Mouse (Mus musculus) forebrain, embryonic 10.5 days (tissue): ENCODE data around the gene Samd4b. TPM values are rescaled to one million over a fixed set of nuclear protein-coding genes. Genes with fewer than 3 reads are reported as not detected.
"Not testable (repeated sequence)": the region's sequence is repeated elsewhere in the genome, so short reads cannot be mapped to it uniquely, and the experiment has no call there.

Experiments used
- DNase-seq: peaks from one replicate; pipeline ENCODE4 v3.0.0-alpha.2; 2017; ENCODE audit warnings: low spot score; ENCODE audit errors: extremely low spot score
- H3K27ac ChIP-seq: fragments of 300-500 bp; sonication (generic); 2 replicates; pipeline ENCODE4 v1.5.1; 2016; ENCODE audit warnings: mild to moderate bottlenecking
- H3K27me3 ChIP-seq: fragments of 300-500 bp; sonication (generic); 2 replicates; pipeline ENCODE4 v1.6.1; 2016; ENCODE audit warnings: mild to moderate bottlenecking; ENCODE audit not compliant: poor library complexity, severe bottlenecking
- H3K36me3 ChIP-seq: fragments of 300-500 bp; sonication (generic); replicated peaks from 2 replicates; pipeline ENCODE4 v1.6.1; 2016; ENCODE audit warnings: mild to moderate bottlenecking, moderate library complexity
- H3K4me1 ChIP-seq: fragments of 300-500 bp; sonication (generic); 2 replicates; pipeline ENCODE4 v1.6.1; 2016
- H3K4me3 ChIP-seq: fragments of 300-500 bp; sonication (generic); 2 replicates; pipeline ENCODE4 v1.5.1; 2016; ENCODE audit warnings: mild to moderate bottlenecking, moderate library complexity
- H3K9me3 ChIP-seq: fragments of 300-500 bp; sonication (generic); 2 replicates; pipeline ENCODE4 v1.6.1; 2016; ENCODE audit warnings: mild to moderate bottlenecking, moderate library complexity
- WGBS: fragments of 180-500 bp; shearing (Covaris S2); methylation state at CpG from one replicate; pipeline ENCODE4 v1.1.7; 2016; 5-methylcytosine and 5-hydroxymethylcytosine counted together
- polyA plus RNA-seq: library from polyadenylated mRNA; unstranded; fragments of >200 nt; fragmentation: Nextera tagmentation; extraction: Ambion mirVana; gene quantifications from 2 replicates; pipeline ENCODE4 v1.2.1, GENCODE M21; 2016

Samd4b gene
- polyA plus RNA-seq, 1 experiment from 2014 or later, result 29.9 TPM

GRCm38 (mm10) chr7:28387384-28387783 lies 210.6 kb downstream of the Samd4b start:
- not testable (repeated sequence) for H3K9me3 ChIP-seq, H3K27ac ChIP-seq, H3K27me3 ChIP-seq, H3K4me3 ChIP-seq, DNase-seq
- Histone ChIP-seq H3K4me1 (peaks cover 30% of the 10 kb centered on the region), H3K36me3 (peaks cover 60% of the 10 kb centered on the region)
- WGBS, result 91% methylated on average over 7 of the region's 7 CpGs

GRCm38 (mm10) chr7:28386877-28387276 lies 211.1 kb downstream of the Samd4b start:
- H3K36me3 ChIP-seq, result peaks cover 60% of the 10 kb centered on the region
- WGBS, result 85% methylated on average over 6 of the region's 6 CpGs

GRCm38 (mm10) chr7:28386462-28386861 lies 211.5 kb downstream of the Samd4b start:
- Histone ChIP-seq H3K36me3 (peaks cover 60% of the 10 kb centered on the region), H3K27me3 (no peaks in the 10 kb centered on the region), H3K4me3 (peak overlapping the region; percentile 12; the same call in 1 of the 2 replicates), H3K4me1 (peaks cover 34% of the 10 kb centered on the region), H3K27ac (peak overlapping the region; percentile 48; the same call in 1 of the 2 replicates), H3K9me3 (no peaks in the 10 kb centered on the region)
- DNase-seq, result peak; percentile 84
- 38% methylated on average over 4 of the region's 4 CpGs for WGBS

More at GRCm38 (mm10) chr7:28386877-28387276, 211.1 kb downstream of the Samd4b start:
- H3K27me3 ChIP-seq, H3K27ac ChIP-seq, H3K4me3 ChIP-seq, H3K9me3 ChIP-seq, DNase-seq: not testable (repeated sequence)
- peaks cover 34% of the 10 kb centered on the region for H3K4me1 ChIP-seq

- 90% methylated on average over 7 of the region's 7 CpGs for WGBS
- Histone ChIP-seq H3K27me3 (no peaks in the 10 kb centered on the region), H3K27ac (peak overlapping the region; percentile 48; the same call in 1 of the 2 replicates), H3K9me3 (no peaks in the 10 kb centered on the region), H3K4me1 (peaks cover 34% of the 10 kb centered on the region), H3K36me3 (peaks cover 60% of the 10 kb centered on the region), H3K4me3 (peak overlapping the region; percentile 12; the same call in 1 of the 2 replicates)
- DNase-seq, result no peak
Measured at GRCm38 (mm10) chr7:28386007-28386406, 211.9 kb downstream of the Samd4b start.

- Histone ChIP-seq H3K27ac (no peak overlapping the region), H3K36me3 (peaks cover 52% of the 10 kb centered on the region), H3K9me3 (no peaks in the 10 kb centered on the region), H3K4me1 (peaks cover 39% of the 10 kb centered on the region), H3K27me3 (no peaks in the 10 kb centered on the region), H3K4me3 (no peak overlapping the region)
- DNase-seq, result no peak
- WGBS, result 90% methylated on average over 9 of the region's 9 CpGs
Measured at GRCm38 (mm10) chr7:28385196-28385595, 212.7 kb downstream of the Samd4b start.

- H3K4me1 ChIP-seq, result peaks cover 49% of the 10 kb centered on the region
- DNase-seq, result no peak
- H3K9me3 ChIP-seq, result no peaks in the 10 kb centered on the region
- H3K27me3 ChIP-seq, result no peaks in the 10 kb centered on the region
- H3K27ac ChIP-seq, result no peak overlapping the region
- H3K36me3 ChIP-seq, result peaks cover 42% of the 10 kb centered on the region
- no peak overlapping the region for H3K4me3 ChIP-seq
- WGBS, result 83% methylated on average over 6 of the region's 6 CpGs
Measured at GRCm38 (mm10) chr7:28384162-28384561, 213.8 kb downstream of the Samd4b start.

GRCm38 (mm10) chr7:28383606-28384005 lies 214.3 kb downstream of the Samd4b start:
- peaks cover 55% of the 10 kb centered on the region for H3K4me1 ChIP-seq
- DNase-seq, result no peak
- H3K9me3 ChIP-seq, result no peaks in the 10 kb centered on the region
- peak overlapping the region; percentile 89; the same call in 1 of the 2 replicates for H3K27ac ChIP-seq
- H3K4me3 ChIP-seq, result no peak overlapping the region
- H3K36me3 ChIP-seq, result peaks cover 36% of the 10 kb centered on the region
- H3K27me3 ChIP-seq, result no peaks in the 10 kb centered on the region
- WGBS, result 87% methylated on average over 4 of the region's 4 CpGs

GRCm38 (mm10) chr7:28382981-28383396 lies 215.0 kb downstream of the Samd4b start:
- 77% methylated on average over 11 of the region's 11 CpGs for WGBS
- peaks cover 5% of the 10 kb centered on the region for H3K27me3 ChIP-seq
- H3K36me3 ChIP-seq, result peaks cover 33% of the 10 kb centered on the region
- H3K4me1 ChIP-seq, result peaks cover 61% of the 10 kb centered on the region
- H3K4me3 ChIP-seq, result no peak overlapping the region
- no peaks in the 10 kb centered on the region for H3K9me3 ChIP-seq
- H3K27ac ChIP-seq, result peak overlapping the region; percentile 89
- DNase-seq, result no peak

- H3K4me1 ChIP-seq, result peaks cover 67% of the 10 kb centered on the region
Measured at GRCm38 (mm10) chr7:28382347-28382951, 215.5 kb downstream of the Samd4b start.

GRCm38 (mm10) chr7:28381938-28382337 lies 216.0 kb downstream of the Samd4b start:
- H3K9me3 ChIP-seq, result no peaks in the 10 kb centered on the region
- H3K27ac ChIP-seq, result peak overlapping the region; percentile 89
- WGBS, result 6% methylated on average over 20 of the region's 20 CpGs
- peaks cover 72% of the 10 kb centered on the region for H3K4me1 ChIP-seq
- H3K36me3 ChIP-seq, result peaks cover 29% of the 10 kb centered on the region
- peaks cover 14% of the 10 kb centered on the region for H3K27me3 ChIP-seq
- peak overlapping the region; percentile 45 for H3K4me3 ChIP-seq
- DNase-seq, result peak; percentile 68

More at GRCm38 (mm10) chr7:28382347-28382951, 215.5 kb downstream of the Samd4b start:
- Histone ChIP-seq H3K27ac (peak overlapping the region; percentile 89), H3K4me3 (peak overlapping the region; percentile 45), H3K36me3 (peaks cover 33% of the 10 kb centered on the region), H3K9me3 (no peaks in the 10 kb centered on the region), H3K27me3 (peaks cover 11% of the 10 kb centered on the region)
- DNase-seq, result no peak
- 81% methylated on average over 9 of the region's 12 CpGs for WGBS

GRCm38 (mm10) chr7:28381017-28381790 lies 216.7 kb downstream of the Samd4b start:
- 4% methylated on average over 30 of the region's 30 CpGs for WGBS
- peak; percentile 42 for DNase-seq
- peaks cover 75% of the 10 kb centered on the region for H3K4me1 ChIP-seq

GRCm38 (mm10) chr7:28380237-28381016 lies 217.5 kb downstream of the Samd4b start, which contains the start of gene Zfp36:
Gene Zfp36 (minus strand): TSS chr7:28380253.
- 57% methylated on average over 17 of the region's 17 CpGs for WGBS
- DNase-seq, result no peak
- H3K4me3 ChIP-seq, result peak within 1 kb of the TSS; percentile 69
- H3K36me3 ChIP-seq, result peaks cover 16% of the 10 kb centered on the region
- H3K27ac ChIP-seq, result peak within 1 kb of the TSS; percentile 90
- H3K9me3 ChIP-seq, result no peaks in the 10 kb centered on the region
- H3K27me3 ChIP-seq, result peaks cover 14% of the 10 kb centered on the region
- H3K4me1 ChIP-seq, result peaks cover 81% of the 10 kb centered on the region

More at GRCm38 (mm10) chr7:28381017-28381790, 216.7 kb downstream of the Samd4b start:
- Histone ChIP-seq H3K36me3 (peaks cover 24% of the 10 kb centered on the region), H3K27ac (peak overlapping the region; percentile 89), H3K4me3 (peak overlapping the region; percentile 45), H3K27me3 (peaks cover 14% of the 10 kb centered on the region), H3K9me3 (no peaks in the 10 kb centered on the region)
